Mouse (Mus musculus) Patski (cell line): ENCODE results near the gene Pla2g10. TPM values are rescaled to one million over a fixed set of nuclear protein-coding genes. Genes with fewer than 3 reads are reported as not detected.
"Not testable (repeated sequence)": the region's sequence is repeated elsewhere in the genome, so short reads cannot be mapped to it uniquely, and the experiment has no call there.

Source experiments
- ATAC-seq: fragments of 100-300 bp; one replicate; pipeline ENCODE4 v1.8.0; 2021
- CTCF ChIA-PET: fragments of 350-600 bp; sonication (Branson Sonifier 250); formaldehyde crosslinking; loops from one replicate; lab custom pipeline; 2022; ENCODE audit warnings: inconsistent platforms; lab: Charles Lee
- POLR2A ChIA-PET: fragments of 350-600 bp; sonication (Branson Sonifier 250); formaldehyde crosslinking; loops from one replicate; lab custom pipeline; 2022; ENCODE audit warnings: antibody characterized with exemption, inconsistent platforms; lab: Charles Lee
- DNase-seq: peaks from one replicate; pipeline ENCODE4 v3.0.0-alpha.2; 2011; ENCODE audit warnings: low read depth, low spot score
- H3K27me3 ChIP-seq: fragments of 371-371 bp; one replicate; pipeline ENCODE4 v1.5.1; 2021
- CTCF ChIP-seq: fragments of 100-300 bp; IDR thresholded peaks from one replicate; pipeline ENCODE4 v1.5.1; 2021
- in situ Hi-C: fragments of 300-500 bp; cut with MboI; formaldehyde crosslinking; loops from 3 replicates; pipeline ENCODE4 v1.11.1; 2018; ENCODE audit warnings: low pct_unique_long_range_greater_than_20kb, mixed read lengths
- polyA plus RNA-seq: library from polyadenylated mRNA; unstranded; gene quantifications from one replicate; pipeline ENCODE4 v1.2.3, GENCODE M21; 2021

The Pla2g10 gene
- polyA plus RNA-seq, 1 experiment from 2014 or later: not detected

DNA sequence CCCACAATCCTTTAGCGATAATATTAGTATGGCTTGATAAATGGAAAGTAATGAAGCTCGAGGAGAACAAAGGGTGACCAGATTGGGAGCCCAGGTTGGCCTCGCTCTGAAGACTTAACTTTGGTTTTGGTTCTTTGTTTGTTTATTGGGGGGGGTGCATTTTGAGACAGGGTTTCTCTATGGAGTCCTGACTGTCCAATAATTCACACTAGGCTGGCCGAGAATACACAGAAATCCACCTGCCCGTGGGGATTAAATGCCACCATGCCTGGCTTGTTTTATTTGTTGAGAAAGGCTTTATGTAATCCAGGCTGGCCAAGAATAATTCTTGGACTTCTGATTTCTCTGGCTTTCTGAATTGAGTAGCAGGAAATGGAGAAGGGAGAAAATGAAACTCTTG is 57.7 kb downstream of the Pla2g10 start:
- ChIA-PET POLR2A (interaction anchor here (1.4 kb wide), 1 partner anchor 46 kb away, joined by 3 read pairs; no protein-coding TSS in a partner anchor), CTCF (no interaction called here)
- in situ Hi-C loops: no loop called here
- no peaks in the 10 kb centered on the region for H3K27me3 ChIP-seq
- DNase-seq: no peak
- no peak for TF ChIP-seq CTCF
- ATAC-seq: no peak

DNA sequence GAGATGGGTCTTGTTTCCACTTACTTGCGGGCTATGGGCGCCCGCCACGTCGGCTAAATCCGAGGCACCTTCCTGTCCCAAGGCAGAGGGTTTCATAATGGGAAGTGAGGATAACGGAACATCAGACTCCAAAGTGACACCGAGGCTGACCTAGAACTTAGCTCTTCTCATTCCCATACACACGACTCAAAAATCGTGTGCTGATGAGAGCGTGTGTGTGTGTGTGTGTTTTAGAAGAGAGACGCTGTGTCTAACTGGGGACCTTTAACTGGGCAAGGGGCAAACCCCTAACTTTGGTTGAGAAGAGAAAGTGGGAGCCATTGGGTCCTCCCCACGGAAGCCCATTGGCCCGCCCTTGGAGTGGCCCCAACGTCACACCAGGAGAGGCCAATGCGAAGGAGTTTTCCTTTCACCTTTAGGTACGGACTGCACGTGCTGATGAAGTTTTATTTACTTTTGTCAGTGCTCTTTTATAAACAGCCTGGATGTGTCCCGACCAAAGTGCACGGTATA is 58.3 kb downstream of the Pla2g10 start:
- peak; percentile 55 for ATAC-seq
- in situ Hi-C loops: no loop called here
- no peaks in the 10 kb centered on the region for H3K27me3 ChIP-seq
- CTCF ChIA-PET: interaction anchor here (1.9 kb wide), 1 partner anchor 61 kb away, joined by 8 read pairs; no protein-coding TSS in a partner anchor
- POLR2A ChIA-PET: interaction anchor here (1.4 kb wide), 2 partner anchors 47 to 61 kb away, joined by 3 read pairs; no protein-coding TSS in a partner anchor
- no peak for DNase-seq
- no peak for TF ChIP-seq CTCF

DNA sequence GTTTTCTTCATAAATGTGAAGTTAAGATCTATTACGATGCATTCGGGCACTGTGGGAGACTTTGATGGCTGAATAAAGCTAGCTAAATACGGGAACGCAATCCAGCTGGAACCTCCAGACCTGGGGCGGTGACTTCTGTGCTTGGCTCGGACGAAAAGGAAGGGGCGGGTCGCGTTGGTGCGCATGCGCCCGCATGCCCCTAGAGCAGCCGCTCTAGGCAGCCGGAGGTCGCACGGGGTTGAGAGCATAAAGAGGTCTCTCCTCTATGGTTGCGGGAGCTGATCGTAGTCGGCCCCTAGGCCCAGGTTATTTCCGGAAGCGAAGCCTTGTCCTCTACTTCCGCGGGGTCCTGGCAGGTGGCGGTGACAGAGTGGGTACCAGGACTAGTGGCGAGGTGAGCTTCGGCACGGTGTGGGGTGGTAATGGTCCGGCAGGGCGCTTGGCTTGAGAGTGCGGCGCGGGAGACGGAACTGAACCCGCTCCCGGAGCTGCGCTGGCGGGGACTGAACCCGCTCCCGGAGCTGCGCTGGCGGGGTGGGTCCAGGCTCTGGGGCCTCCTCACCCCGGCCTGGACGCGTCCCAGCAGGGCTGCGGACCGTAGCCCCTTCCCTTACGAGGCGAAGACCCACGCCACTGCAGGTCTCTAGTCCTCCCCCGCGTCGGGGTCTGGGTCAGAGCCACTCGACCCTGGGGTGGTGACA is 58.9 kb downstream of the Pla2g10 start, which contains the start of the genes Bfar and 3110001I22Rik:
Gene Bfar (plus strand): TSS at position 174 of the 701 bp plus-strand sequence.
Gene 3110001I22Rik (plus strand): TSS at position 245 of the 701 bp plus-strand sequence.
- TF ChIP-seq CTCF: no peak
- ATAC-seq (peak; percentile 77), DNase-seq (peak; percentile 64)
- in situ Hi-C loops: no loop called here
- ChIA-PET POLR2A (interaction anchor here (1.4 kb wide), 2 partner anchors 47 to 62 kb away, joined by 3 read pairs; no protein-coding TSS in a partner anchor), CTCF (interaction anchor here (1.9 kb wide), 1 partner anchor 62 kb away, joined by 8 read pairs; no protein-coding TSS in a partner anchor)
- no peaks in the 10 kb centered on the region for H3K27me3 ChIP-seq

DNA sequence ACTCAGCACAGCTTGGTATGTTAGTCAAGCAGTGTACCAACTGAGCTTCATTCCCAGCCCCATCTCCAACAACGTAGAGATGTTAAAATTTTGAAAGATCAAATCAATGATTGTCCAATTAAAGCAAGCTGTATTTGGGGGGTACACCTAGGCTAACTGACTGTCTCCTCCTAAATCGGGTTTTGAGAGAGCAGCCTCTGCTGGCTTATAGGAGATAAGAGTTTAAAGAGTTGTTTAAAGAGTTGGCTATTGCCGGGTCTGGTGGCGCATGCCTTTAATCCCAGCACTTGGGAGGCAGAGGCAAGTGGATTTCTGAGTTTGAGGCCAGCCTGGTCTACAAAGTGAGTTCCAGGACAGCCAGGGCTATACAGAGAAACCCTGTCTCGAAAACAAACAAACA is 59.9 kb downstream of the Pla2g10 start:
- DNase-seq, in situ Hi-C loops, H3K27me3 ChIP-seq, ATAC-seq: not testable (repeated sequence)
- ChIA-PET CTCF (interaction anchor here (1.9 kb wide), 1 partner anchor 63 kb away, joined by 8 read pairs; no protein-coding TSS in a partner anchor), POLR2A (interaction anchor here (1.4 kb wide), 1 partner anchor 63 kb away, joined by 3 read pairs; no protein-coding TSS in a partner anchor)

DNA sequence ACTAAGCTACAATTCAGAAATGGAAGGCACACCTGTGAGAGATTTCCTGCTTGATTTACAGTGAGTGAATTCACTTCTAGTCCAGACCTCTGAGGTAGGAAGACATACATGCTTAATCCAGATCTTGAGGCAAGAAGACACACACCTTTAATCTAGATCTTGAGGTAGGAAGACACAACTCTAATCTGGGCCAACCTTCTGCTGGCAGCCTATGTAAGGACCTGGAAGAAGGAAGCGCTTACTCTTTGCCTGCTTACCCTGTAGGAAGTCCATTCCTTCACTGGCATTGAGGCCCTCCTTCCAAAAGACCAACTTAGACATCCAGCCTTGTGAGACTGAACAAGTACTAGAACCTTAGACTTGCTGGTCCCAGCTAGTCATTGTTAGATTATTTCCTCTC is 61.5 kb downstream of the Pla2g10 start:
- no peak for TF ChIP-seq CTCF

DNA sequence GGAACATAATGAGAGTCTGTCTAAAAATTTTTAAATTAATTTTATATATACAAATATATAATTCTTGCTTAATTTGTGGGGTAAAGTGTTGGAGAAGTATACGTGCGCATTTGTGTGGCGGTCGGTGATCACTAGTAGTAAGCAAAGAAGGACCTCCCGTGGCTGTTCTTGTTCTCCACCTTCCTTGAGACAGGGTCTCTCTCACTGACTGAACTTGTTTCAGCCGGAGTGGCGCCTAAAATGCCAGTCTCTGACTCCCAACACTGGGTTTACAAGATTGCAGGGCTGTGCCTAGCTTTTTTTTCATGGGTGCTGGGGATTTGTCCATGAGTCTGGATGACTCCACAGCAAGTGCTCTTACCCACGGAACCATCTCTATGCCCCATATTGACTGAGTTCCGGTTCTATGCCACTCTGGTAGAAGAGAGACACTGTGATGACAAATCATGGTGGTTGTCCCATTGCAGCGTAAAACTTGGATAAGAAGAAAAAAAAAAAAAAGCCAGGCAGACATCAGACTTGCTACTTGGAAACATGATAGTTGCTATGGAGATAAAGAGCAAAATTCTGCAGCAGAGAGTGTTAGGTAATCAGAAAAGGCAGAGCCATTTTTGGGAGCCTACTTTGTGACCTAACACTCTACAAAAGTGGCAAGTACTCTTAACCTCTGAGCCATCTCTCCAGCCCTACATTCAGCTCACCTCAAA is 62.2 kb downstream of the Pla2g10 start:
- ATAC-seq: no peak
- POLR2A ChIA-PET: interaction anchor here (0.6 to 1.0 kb wide), 3 partner anchors 48 to 142 kb away, joined by 3 read pairs; no protein-coding TSS in a partner anchor
- in situ Hi-C loops: no loop called here
- CTCF ChIA-PET: interaction anchor here (2.0 kb wide), 1 partner anchor 12 kb away, joined by 6 read pairs; no protein-coding TSS in a partner anchor
- no peak for TF ChIP-seq CTCF
- no peaks in the 10 kb centered on the region for H3K27me3 ChIP-seq
- no peak for DNase-seq

More for the DNA sequence above, 61.5 kb downstream of the Pla2g10 start:
- DNase-seq: no peak
- H3K27me3 ChIP-seq: no peaks in the 10 kb centered on the region
- ATAC-seq: no peak
- in situ Hi-C loops: no loop called here
- ChIA-PET POLR2A (no interaction called here), CTCF (no interaction called here)

DNA sequence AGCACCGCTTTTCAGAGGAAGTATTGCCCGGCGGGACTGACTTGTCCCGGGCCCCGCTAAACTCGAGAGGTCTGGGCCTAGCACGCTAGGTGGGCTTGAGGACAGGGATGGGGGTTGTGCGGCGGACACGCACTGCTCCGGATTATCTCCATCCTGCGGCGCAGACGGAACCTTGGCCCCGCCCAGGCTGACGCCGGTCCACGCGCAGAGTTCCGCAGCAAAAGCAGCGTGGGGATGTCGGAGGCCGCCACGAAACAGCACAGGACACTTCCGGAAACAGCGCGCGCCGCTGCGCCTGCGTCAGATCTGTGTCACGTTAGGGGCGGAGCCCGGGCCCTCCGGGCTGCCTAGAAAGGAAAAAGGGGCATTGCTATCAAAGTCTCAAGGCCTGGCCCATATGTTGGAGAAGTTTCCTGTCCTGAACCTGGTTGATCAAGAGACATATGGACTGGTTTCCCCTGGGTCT is 62.9 kb downstream of the Pla2g10 start, which contains the start of gene Parn:
Gene Parn (minus strand): TSS at position 293 of the 466 bp plus-strand sequence.
- CTCF ChIA-PET: interaction anchor here (2.0 kb wide), 1 partner anchor 11 kb away, joined by 6 read pairs; no protein-coding TSS in a partner anchor
- ATAC-seq (peak; percentile 65), DNase-seq (no peak)
- H3K27me3 ChIP-seq: no peaks in the 10 kb centered on the region
- no peak for TF ChIP-seq CTCF
- POLR2A ChIA-PET: interaction anchor here (0.6 to 1.0 kb wide), 3 partner anchors 49 to 143 kb away, joined by 3 read pairs; no protein-coding TSS in a partner anchor
- in situ Hi-C loops: no loop called here

Other genes with a start within 250 kb of the Pla2g10 start
- 34.3 TPM for gene Parn, start 62.8 kb downstream of the Pla2g10 start, polyA plus RNA-seq
- gene Bfar, start 59.1 kb downstream of the Pla2g10 start, polyA plus RNA-seq: 56.5 TPM
- gene 3110001I22Rik, start 59.1 kb downstream of the Pla2g10 start, polyA plus RNA-seq: 5.5 TPM
- gene Rrn3, start 49.7 kb upstream of the Pla2g10 start, polyA plus RNA-seq: 40.1 TPM
- gene Ntan1, start 87.9 kb upstream of the Pla2g10 start, polyA plus RNA-seq: 147 TPM
- gene Pdxdc1, start 172.1 kb upstream of the Pla2g10 start, polyA plus RNA-seq: 83.6 TPM
- 5.5 TPM for gene Mpv17l, start 172.2 kb upstream of the Pla2g10 start, polyA plus RNA-seq